Mouse (Mus musculus): ENCODE data around the gene Hnf1a. TPM values are rescaled to one million over a fixed set of nuclear protein-coding genes. Genes with fewer than 3 reads are reported as not detected.
A peak's percentile ranks its signal among the peaks of the same experiment; 100 is the strongest.

The Hnf1a gene
- polyA plus RNA-seq (2015; fragmentation: Nextera tagmentation; extraction: Ambion mirVana) = 0.05 TPM in 1 of 2 replicates, not detected in the other

GRCm38 (mm10) chr5:114970824-114971227 is at the start of gene Hnf1a:
Gene Hnf1a (minus strand): TSS chr5:114971094.
- 87% methylated on average over 17 of the region's 17 CpGs for WGBS
- ATAC-seq (ENCODE audit: low FRiP score, low read depth) = no peak
- Histone ChIP-seq H3K4me3 (no peak within 1 kb of the TSS), H3K4me2 (replicated peaks) (no peak within 1 kb of the TSS), H3K27me3 (peaks cover 24% of the 10 kb centered on the region), H3K9ac (no peak within 1 kb of the TSS), H3K9me3 (no peaks in the 10 kb centered on the region), H3K27ac (no peak within 1 kb of the TSS), H3K4me1 (no peaks in the 10 kb centered on the region), H3K36me3 (no peaks in the 10 kb centered on the region)

- no peak overlapping the region for H3K27ac ChIP-seq
- no peak overlapping the region for H3K9ac ChIP-seq
- no peak overlapping the region for H3K4me2 ChIP-seq (replicated peaks)
- H3K4me3 ChIP-seq = no peak overlapping the region
- no peaks in the 10 kb centered on the region for H3K9me3 ChIP-seq
- no peaks in the 10 kb centered on the region for H3K27me3 ChIP-seq
- 79% methylated on average over 4 of the region's 4 CpGs for WGBS
- peaks cover 6% of the 10 kb centered on the region; the same call in 1 of the 2 replicates for H3K36me3 ChIP-seq
- H3K4me1 ChIP-seq = peaks cover 22% of the 10 kb centered on the region
- no peak for ATAC-seq (ENCODE audit: low FRiP score, low read depth)
Measured at GRCm38 (mm10) chr5:115018813-115019212, 47.9 kb upstream of the Hnf1a start.

- Histone ChIP-seq H3K4me3 (no peak overlapping the region), H3K36me3 (peaks cover 6% of the 10 kb centered on the region; the same call in 1 of the 2 replicates), H3K9me3 (no peaks in the 10 kb centered on the region), H3K27me3 (no peaks in the 10 kb centered on the region), H3K4me1 (peaks cover 27% of the 10 kb centered on the region), H3K9ac (no peak overlapping the region), H3K4me2 (replicated peaks) (no peak overlapping the region), H3K27ac (no peak overlapping the region)
- WGBS = 63% methylated on average over 2 of the region's 2 CpGs
- ATAC-seq (ENCODE audit: low FRiP score, low read depth) = no peak
Measured at GRCm38 (mm10) chr5:115018270-115018669, 47.4 kb upstream of the Hnf1a start.

- Histone ChIP-seq H3K9me3 (no peaks in the 10 kb centered on the region), H3K27me3 (no peaks in the 10 kb centered on the region), H3K36me3 (no peaks in the 10 kb centered on the region), H3K4me3 (no peak overlapping the region), H3K9ac (no peak overlapping the region), H3K27ac (no peak overlapping the region), H3K4me2 (replicated peaks) (0 out of 2 replicates have a peak overlapping the region, but pooled peaks have one; percentile 11), H3K4me1 (peaks cover 44% of the 10 kb centered on the region)
- no peak for ATAC-seq (ENCODE audit: low FRiP score, low read depth)
- 61% methylated on average over 4 of the region's 4 CpGs for WGBS
Measured at GRCm38 (mm10) chr5:115015121-115015520, 44.2 kb upstream of the Hnf1a start.

GRCm38 (mm10) chr5:115014570-115014969 is 43.7 kb upstream of the Hnf1a start:
- Histone ChIP-seq H3K9me3 (no peaks in the 10 kb centered on the region), H3K36me3 (no peaks in the 10 kb centered on the region), H3K27me3 (no peaks in the 10 kb centered on the region), H3K27ac (no peak overlapping the region), H3K4me3 (no peak overlapping the region), H3K9ac (no peak overlapping the region), H3K4me1 (peaks cover 48% of the 10 kb centered on the region), H3K4me2 (replicated peaks) (no peak overlapping the region)
- ATAC-seq (ENCODE audit: low FRiP score, low read depth) = no peak
- 70% methylated on average over 1 of the region's 1 CpGs for WGBS

GRCm38 (mm10) chr5:115013436-115013835 is 42.5 kb upstream of the Hnf1a start:
- Histone ChIP-seq H3K27ac (no peak overlapping the region), H3K9ac (no peak overlapping the region), H3K27me3 (no peaks in the 10 kb centered on the region), H3K36me3 (no peaks in the 10 kb centered on the region), H3K4me3 (no peak overlapping the region), H3K4me1 (peaks cover 44% of the 10 kb centered on the region), H3K9me3 (no peaks in the 10 kb centered on the region), H3K4me2 (replicated peaks) (peak overlapping the region; percentile 94)
- ATAC-seq (ENCODE audit: low FRiP score, low read depth) = no peak
- 74% methylated on average over 3 of the region's 3 CpGs for WGBS

GRCm38 (mm10) chr5:115011519-115012261 is 40.8 kb upstream of the Hnf1a start:
- Histone ChIP-seq H3K27me3 (no peaks in the 10 kb centered on the region), H3K4me1 (peaks cover 41% of the 10 kb centered on the region), H3K27ac (peak overlapping the region; percentile 91), H3K9me3 (no peaks in the 10 kb centered on the region), H3K4me3 (peak overlapping the region; percentile 99), H3K4me2 (replicated peaks) (peak overlapping the region; percentile 94), H3K36me3 (no peaks in the 10 kb centered on the region), H3K9ac (peak overlapping the region; percentile 98)
- ATAC-seq (ENCODE audit: low FRiP score, low read depth) = peak; percentile 13; the same call in 1 of the 2 replicates
- WGBS = under 1% methylated on average over 62 of the region's 63 CpGs

- Histone ChIP-seq H3K4me3 (peak overlapping the region; percentile 99), H3K4me1 (peaks cover 41% of the 10 kb centered on the region), H3K27me3 (no peaks in the 10 kb centered on the region), H3K36me3 (no peaks in the 10 kb centered on the region), H3K9me3 (no peaks in the 10 kb centered on the region), H3K9ac (peak overlapping the region; percentile 98), H3K4me2 (replicated peaks) (peak overlapping the region; percentile 94), H3K27ac (peak overlapping the region; percentile 91)
- WGBS = 0% methylated on average over 27 of the region's 57 CpGs
- no peak; the same call in 1 of the 2 replicates for ATAC-seq (ENCODE audit: low FRiP score, low read depth)
Measured at GRCm38 (mm10) chr5:115011217-115011518, 40.3 kb upstream of the Hnf1a start.

DNA sequence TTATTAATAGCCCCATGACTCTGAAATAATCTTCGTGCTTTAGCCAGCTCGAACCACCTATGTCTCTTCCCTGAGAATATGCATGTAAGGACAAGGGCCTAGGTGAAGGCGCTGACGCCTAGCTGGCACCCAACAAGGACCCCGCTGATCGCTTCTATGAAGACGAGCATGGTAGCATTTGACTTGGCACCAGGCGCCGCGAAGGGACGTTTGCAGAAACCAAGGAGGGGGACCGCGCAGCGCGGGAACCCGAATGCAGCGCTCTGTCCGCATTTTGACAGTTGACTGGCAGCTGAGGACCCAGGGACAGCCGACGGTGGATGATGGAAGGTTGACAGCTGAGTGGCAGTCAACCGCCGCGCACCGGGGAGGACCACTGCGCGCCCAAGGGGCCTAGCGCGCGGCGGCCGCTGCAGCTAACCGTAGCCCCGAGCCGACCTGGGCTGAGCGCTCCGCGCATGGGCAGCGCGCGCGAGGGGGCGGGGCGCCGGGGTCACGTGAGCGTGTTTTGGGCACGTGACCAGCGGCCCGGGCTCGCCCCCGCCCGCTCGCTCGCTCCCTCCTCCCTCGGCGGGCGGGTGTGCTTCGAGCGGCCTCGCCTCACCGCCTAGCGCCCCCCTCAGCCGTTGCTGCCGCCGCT is 39.8 kb upstream of the Hnf1a start, which contains the start of gene Sppl3:
TSS of gene Sppl3 (plus strand) at position 561 of the 640 bp plus-strand sequence.
- H3K36me3 ChIP-seq = no peaks in the 10 kb centered on the region
- 0 out of 2 replicates have a peak, but pooled peaks cover under 1% of the 10 kb centered on the region for H3K27me3 ChIP-seq
- peaks cover 38% of the 10 kb centered on the region for H3K4me1 ChIP-seq
- ATAC-seq (ENCODE audit: low FRiP score, low read depth) = peak; percentile 86
- no peaks in the 10 kb centered on the region for H3K9me3 ChIP-seq
- H3K4me2 ChIP-seq (replicated peaks) = peak within 1 kb of the TSS; percentile 94
- H3K9ac ChIP-seq = peak within 1 kb of the TSS; percentile 98
- 2% methylated on average over 56 of the region's 65 CpGs for WGBS
- H3K4me3 ChIP-seq = peak within 1 kb of the TSS; percentile 99
- H3K27ac ChIP-seq = peak within 1 kb of the TSS; percentile 91

DNA sequence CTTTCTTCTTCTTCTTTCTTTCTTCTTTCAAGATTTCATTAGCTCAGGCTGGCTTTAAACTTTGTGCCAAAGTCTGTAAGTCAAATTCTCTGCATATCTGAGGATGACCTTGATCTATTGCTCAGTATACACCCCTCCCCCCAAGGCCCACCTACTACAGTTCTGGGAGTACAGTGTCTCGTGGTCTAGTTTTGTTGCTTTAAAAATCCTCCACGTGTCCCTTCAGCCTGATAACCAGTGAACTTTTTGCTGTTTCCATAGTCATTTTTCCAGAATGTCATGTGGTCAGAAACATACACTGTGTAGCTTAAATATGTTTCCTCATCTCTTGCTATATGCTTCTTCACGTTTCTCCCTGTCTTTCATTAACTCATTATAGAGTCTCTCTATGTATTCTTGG is 39.1 kb upstream of the Hnf1a start:
- Histone ChIP-seq H3K4me2 (replicated peaks) (peak overlapping the region; percentile 82), H3K4me1 (peaks cover 32% of the 10 kb centered on the region), H3K27ac (no peak overlapping the region), H3K36me3 (no peaks in the 10 kb centered on the region), H3K27me3 (0 out of 2 replicates have a peak, but pooled peaks cover 2% of the 10 kb centered on the region), H3K9me3 (no peaks in the 10 kb centered on the region), H3K9ac (peak overlapping the region; percentile 98; the same call in 1 of the 2 replicates), H3K4me3 (peak overlapping the region; percentile 99; the same call in 1 of the 2 replicates)
- WGBS = 60% methylated on average over 3 of the region's 3 CpGs
- ATAC-seq (ENCODE audit: low FRiP score, low read depth) = no peak

- H3K9ac ChIP-seq = no peak overlapping the region
- H3K36me3 ChIP-seq = no peaks in the 10 kb centered on the region
- no peak overlapping the region for H3K27ac ChIP-seq
- WGBS = 87% methylated on average over 6 of the region's 6 CpGs
- H3K4me2 ChIP-seq (replicated peaks) = no peak overlapping the region
- H3K9me3 ChIP-seq = no peaks in the 10 kb centered on the region
- 0 out of 2 replicates have a peak, but pooled peaks cover 2% of the 10 kb centered on the region for H3K27me3 ChIP-seq
- ATAC-seq (ENCODE audit: low FRiP score, low read depth) = no peak
- peaks cover 26% of the 10 kb centered on the region for H3K4me1 ChIP-seq
- no peak overlapping the region for H3K4me3 ChIP-seq
Measured at GRCm38 (mm10) chr5:115009143-115009542, 38.2 kb upstream of the Hnf1a start.

GRCm38 (mm10) chr5:115008307-115008706 is 37.4 kb upstream of the Hnf1a start:
- no peak overlapping the region for H3K27ac ChIP-seq
- WGBS = 90% methylated on average over 7 of the region's 7 CpGs
- H3K9me3 ChIP-seq = no peaks in the 10 kb centered on the region
- no peak overlapping the region for H3K4me2 ChIP-seq (replicated peaks)
- no peak overlapping the region for H3K9ac ChIP-seq
- H3K4me1 ChIP-seq = peaks cover 21% of the 10 kb centered on the region
- H3K27me3 ChIP-seq = 0 out of 2 replicates have a peak, but pooled peaks cover 2% of the 10 kb centered on the region
- no peak overlapping the region for H3K4me3 ChIP-seq
- ATAC-seq (ENCODE audit: low FRiP score, low read depth) = no peak
- no peaks in the 10 kb centered on the region for H3K36me3 ChIP-seq
